Mouse (Mus musculus) cerebellum, postnatal 4 days (tissue): ENCODE results near the gene Jakmip3.

Source experiments
- DNase-seq, 2 experiments: peaks; one replicate each; pipeline ENCODE4 v3.0.0; 2022; ENCODE audit warnings: low spot score in 2 of 2, mixed read lengths in 1 of 2

Jakmip3 gene

DNA sequence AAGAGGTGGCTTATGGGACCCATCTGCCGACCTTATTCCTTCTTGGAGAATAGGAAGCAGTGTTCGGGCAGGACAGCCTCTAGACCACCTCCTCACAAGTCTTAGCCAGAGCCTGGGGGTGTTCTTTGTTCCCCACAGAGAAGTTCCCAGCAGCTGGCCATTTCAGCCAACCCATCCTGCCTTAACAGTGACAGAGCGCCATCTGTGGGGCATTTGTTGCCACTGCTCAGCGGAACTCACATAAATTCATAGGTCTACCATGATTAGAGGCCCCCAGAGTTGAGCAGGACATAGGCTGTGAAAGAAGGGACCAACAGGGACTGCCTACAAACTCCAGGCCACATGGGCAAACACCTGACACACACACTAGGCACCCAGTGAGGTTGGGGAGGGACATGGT, 122.9 kb downstream of the Jakmip3 start:
- no peak for DNase-seq

GRCm38 (mm10) chr7:139068182-139068623, 127.7 kb downstream of the Jakmip3 start:
- peak; percentile 78 to 89 for DNase-seq

DNA sequence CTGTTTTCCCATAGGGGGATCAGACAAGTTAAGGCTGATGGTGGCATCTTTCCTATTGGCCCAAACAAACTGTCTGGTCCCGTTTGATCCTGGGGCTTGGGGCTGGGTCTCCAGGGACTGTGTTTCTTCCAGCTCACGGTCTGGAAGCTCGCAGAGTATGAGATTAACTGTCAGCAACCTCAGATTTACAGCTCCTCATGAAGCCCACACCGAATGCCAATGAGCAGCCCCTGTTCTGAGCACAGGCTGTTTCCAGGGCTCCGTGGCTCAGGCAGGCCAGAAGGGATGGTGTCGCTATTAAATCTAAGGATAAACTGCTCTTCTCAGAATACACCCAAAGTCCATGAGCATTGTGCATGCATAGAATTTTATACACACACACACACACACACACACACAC, 133.7 kb downstream of the Jakmip3 start:
- DNase-seq = no peak

DNA sequence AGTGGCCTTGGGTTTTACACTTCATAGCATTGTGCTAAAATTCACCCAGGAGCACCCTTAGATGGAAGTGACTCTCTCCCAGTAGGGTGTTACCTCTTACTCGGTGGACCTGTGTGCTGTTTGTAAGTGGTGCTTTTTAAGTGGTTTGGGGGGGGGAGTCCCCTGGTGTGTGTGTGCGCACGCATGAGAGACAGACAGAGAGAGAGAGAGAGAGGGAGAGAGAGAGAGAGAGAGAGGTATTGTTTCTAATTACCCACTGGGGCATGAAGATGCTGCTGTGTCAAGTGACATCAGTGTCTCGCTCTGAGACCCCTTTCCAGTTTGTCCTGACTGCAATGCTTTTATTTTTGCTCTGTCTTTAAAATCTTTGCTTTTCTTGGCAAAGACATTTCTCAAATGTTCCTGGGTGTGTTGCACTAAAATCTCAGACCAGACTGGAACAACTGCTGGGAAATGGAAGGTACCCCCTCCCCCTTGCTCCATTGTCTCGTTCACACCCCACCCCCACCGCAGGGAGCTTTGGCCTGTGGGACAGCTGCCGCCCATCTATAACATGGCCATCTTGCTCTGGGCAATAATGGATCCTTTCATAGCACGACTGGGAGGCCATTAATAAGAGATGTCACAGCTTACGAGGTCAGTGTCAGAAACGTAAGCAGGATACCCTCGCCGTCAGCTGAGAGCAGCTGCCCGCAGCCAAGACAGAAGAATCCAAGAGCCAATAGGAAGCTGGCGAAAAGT, 134.7 kb downstream of the Jakmip3 start:
- DNase-seq = no peak

GRCm38 (mm10) chr7:139077283-139077682, 136.8 kb downstream of the Jakmip3 start:
- no peak for DNase-seq

DNA sequence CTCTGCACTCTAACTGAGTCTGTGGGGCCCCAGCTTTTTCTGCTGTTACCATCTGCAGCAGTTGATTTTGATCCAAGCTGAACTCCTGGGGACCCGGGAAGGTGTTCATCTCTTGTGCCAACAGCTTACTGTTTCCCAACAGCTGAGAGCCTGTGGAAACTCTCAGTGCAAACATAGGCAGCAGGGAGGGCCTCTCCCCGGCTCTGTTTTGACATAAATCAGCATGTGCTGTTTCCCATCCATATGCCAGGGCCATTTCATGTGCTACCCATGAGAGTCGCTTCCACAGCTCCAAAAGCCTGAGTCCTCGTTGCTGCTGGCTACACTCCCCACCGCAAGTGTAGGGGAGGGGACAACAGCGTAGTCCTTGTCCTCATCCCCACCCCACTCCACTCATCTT, 137.7 kb downstream of the Jakmip3 start:
- DNase-seq = no peak

DNA sequence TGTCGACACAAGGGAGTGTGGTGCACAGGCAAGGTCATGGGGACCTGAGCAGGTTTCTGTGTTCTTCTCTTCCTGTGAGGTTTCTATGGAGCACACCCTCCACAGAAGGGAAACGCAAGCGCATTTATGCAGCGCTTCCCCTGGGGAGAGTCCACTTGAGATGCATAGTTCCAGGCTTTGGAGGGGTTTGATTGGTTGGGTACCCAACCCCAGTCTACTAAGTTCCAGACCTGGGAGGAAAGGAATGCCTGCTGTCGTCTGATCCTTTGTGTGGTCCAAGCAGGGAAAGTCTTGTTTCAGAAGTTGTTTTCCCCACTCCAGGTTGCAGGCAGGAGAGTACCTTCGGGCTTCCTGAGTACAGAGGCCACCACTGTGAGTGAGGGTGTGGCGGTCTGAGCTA, 138.6 kb downstream of the Jakmip3 start:
- no peak for DNase-seq

DNA sequence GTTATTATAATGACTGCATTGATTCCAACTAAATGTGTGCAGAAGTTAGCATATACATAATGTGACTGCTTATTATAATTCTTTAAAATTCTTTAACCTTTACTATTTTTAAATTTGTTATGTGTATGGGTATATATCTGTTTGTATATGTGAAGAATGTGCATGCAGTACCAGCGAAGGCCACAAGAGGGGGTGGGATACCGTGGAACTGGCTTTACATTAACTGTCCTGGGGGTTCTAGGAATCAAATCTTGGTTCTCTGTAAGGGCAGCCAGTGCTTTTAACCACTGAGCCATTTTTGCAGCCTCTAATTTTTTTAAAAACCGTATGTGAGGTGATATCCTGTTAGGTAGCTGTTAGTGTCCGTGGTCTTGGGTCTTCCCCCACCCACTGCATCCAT, 140.2 kb downstream of the Jakmip3 start:
- DNase-seq = peak in 1 of 2 experiments; percentile 57

GRCm38 (mm10) chr7:139081158-139081557, 140.6 kb downstream of the Jakmip3 start:
- DNase-seq = no peak

GRCm38 (mm10) chr7:139082281-139082680, 141.8 kb downstream of the Jakmip3 start:
- DNase-seq = no peak

DNA sequence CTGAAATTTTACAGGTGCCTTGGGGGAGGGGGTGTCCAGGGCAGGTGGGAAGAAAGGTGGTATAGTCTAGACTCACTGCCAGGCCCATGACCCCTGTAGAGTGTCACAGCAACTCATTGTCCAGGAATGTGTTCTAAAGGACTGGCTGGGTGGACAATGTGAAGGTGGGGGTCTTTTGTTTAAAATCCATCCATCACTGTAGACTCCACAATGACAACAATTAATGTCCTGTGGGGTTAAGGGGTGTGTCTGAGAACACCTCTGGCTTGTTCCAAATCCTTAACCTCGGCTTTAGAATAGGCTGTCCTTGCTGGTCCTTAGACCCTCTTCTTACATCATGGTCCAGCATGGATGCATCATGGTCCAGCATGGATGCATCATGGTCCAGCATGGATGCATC, 143.8 kb downstream of the Jakmip3 start:
- no peak for DNase-seq

GRCm38 (mm10) chr7:139085629-139086194, 145.2 kb downstream of the Jakmip3 start, which contains the start of gene Dpysl4:
Gene Dpysl4, plus strand, starts transcription at chr7:139086001.
- peak; percentile 71 to 83 for DNase-seq

DNA sequence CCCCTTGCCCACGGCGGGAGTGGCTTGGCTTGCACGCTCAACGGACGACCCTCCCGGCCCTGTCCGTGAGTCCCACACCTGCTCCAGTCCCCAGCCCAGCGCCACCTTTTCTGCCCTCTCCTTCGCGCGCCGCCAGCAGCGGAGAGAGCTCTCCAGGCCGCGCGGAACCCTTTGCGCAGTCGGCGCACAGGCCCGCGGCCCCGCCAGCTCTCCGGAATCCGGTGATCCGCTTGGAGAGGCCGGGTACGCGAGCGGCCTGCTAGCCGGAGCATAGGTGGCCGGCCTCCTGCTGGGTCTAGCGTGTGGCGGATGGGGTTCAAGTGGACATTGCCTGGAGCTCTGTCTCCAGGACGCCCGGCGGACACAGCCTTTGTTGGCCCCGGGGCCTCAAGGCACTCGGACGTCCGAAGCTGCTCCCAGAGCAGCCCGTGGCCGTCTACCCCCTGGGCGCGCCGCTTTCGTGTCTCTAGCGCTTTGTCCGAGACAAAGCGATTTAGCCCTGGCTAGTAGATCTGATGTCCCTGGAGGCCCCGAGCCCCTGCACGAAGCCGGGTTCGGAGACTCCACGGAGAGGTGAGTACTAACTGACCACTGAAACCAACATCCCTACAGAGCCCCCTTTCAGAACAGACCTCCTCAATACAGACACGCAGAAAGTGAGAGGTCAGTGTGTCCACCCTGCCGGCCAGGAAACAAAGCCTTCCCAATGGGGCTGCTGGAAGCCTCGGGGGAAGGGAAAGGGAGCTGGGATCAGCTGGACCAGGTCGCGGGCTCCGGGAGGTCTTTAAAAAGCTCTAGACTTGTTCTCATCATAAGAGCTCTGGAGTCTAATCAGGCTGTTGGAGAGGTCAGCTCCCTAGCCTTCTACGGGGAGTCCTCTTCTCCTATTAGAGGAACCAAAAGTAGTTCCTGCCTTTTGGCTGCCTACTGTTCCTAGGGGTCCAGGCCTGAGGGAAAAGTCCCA, 145.9 kb downstream of the Jakmip3 start:
- no peak for DNase-seq

GRCm38 (mm10) chr7:139087801-139088200, 147.3 kb downstream of the Jakmip3 start:
- no peak for DNase-seq

DNA sequence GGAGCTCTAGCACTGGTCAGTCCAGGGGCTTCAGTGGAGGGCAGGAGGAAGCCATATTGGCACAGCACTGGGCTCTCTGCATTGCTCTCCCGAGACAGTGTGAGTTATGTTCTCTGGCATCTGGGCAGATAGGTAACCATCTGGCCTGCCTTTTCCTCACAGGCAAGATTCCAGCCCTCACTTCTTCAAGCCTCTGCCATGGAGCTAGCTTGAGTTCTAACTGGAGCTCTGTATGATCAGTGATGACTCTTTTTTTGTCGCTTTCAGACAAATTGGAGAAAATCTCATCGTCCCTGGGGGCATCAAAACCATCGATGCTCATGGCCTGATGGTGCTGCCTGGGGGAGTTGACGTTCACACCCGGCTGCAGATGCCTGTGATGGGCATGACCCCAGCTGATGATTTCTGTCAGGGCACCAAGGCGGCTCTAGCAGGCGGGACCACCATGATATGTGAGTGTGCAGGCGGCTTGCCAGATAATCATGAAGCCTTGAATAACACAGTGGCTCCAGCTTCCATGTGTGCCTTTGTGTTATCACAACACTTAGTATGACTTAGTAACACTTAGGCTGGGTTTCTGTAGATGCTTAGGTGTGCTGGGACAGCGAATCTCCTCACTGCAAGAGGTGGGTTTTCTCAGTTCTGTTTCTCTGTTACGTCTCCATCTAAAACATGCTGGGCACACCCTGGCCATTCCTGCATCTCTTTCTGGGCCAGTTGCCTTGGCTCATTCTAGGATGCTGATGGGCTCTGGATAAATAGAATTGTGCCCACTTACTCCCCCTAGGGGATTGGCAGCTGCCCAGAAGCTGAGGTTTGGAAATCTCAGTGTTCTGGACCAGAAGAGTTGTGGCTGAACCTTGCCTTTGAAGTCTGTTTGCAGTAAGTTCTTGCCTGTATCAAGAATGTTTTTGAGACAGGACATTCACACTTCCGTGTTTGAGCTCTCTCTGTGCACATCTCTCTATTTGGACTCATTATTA, 149.7 kb downstream of the Jakmip3 start:
- peak in 1 of 2 experiments; percentile 56 for DNase-seq

GRCm38 (mm10) chr7:139091681-139092080, 151.2 kb downstream of the Jakmip3 start:
- no peak for DNase-seq

GRCm38 (mm10) chr7:139092676-139093075, 152.1 kb downstream of the Jakmip3 start:
- no peak for DNase-seq

DNA sequence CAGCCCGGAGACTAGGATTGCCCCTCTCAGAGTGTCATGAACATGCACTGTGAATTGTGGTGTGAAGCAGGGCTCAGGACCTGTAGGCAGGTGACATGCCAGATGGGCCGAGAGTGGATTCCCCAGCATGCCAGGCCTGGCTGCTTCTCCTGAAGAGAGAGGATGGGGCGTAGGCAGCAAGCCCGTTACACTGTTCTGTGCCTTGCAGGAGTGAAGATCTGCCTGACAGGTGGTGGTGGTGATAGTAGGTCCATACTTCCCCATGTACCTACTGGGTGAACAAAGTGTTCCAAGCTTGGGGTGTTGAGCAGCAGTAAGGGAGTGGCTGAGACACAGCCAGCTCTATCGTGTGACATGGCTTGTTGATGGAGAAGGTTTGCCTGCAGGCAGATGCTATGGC, 152.6 kb downstream of the Jakmip3 start:
- no peak for DNase-seq

DNA sequence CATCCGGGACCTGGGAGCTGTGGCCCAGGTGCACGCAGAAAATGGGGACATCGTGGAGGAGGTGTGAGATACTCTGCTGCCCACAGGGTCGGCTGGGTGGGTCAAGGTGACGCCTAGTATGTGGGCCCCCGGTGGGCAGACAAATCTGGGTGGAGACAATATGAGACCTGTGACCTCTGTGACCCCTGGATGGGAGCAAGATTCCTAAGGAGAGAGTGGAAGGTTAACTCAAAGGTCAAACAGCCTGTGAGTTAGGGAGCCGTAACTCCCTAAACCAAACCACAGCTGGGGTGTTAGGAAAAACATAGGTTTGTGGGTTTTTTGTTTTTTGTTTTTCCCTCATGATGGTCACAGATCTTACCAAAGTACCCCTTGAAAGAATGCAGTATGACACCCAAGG, 153.3 kb downstream of the Jakmip3 start:
- no peak for DNase-seq

- no peak for DNase-seq
Observed at GRCm38 (mm10) chr7:139094761-139095160, 154.2 kb downstream of the Jakmip3 start.

GRCm38 (mm10) chr7:139095282-139095681, 154.8 kb downstream of the Jakmip3 start:
- no peak for DNase-seq
